Mouse (Mus musculus) intestine, postnatal 0 days (tissue): ENCODE measurements around the gene Cnp. TPM values are rescaled to one million over a fixed set of nuclear protein-coding genes. Genes with fewer than 3 reads are reported as not detected.

Source experiments
- ATAC-seq: fragments of 200-750 bp; cut with Nextera tagmentation; 2 replicates; pipeline ENCODE4 v1.8.0; 2017; ENCODE audit warnings: mild to moderate bottlenecking, moderate TSS enrichment, moderate library complexity
- H3K27ac ChIP-seq: fragments of 300-500 bp; sonication (generic); 2 replicates; pipeline ENCODE4 v1.5.1; 2014; ENCODE audit warnings: mild to moderate bottlenecking, low read depth, low read length, moderate library complexity
- H3K27me3 ChIP-seq: fragments of 300-500 bp; sonication (generic); replicated peaks from 2 replicates; pipeline ENCODE4 v1.6.1; 2014; ENCODE audit warnings: low read length, mixed read lengths; ENCODE audit not compliant: control insufficient read depth, insufficient read depth
- H3K36me3 ChIP-seq: fragments of 300-500 bp; sonication (generic); 2 replicates; pipeline ENCODE4 v1.6.1; 2014; ENCODE audit warnings: mild to moderate bottlenecking, moderate library complexity; ENCODE audit not compliant: control insufficient read depth, insufficient read depth
- H3K4me1 ChIP-seq: fragments of 300-500 bp; sonication (generic); replicated peaks from 2 replicates; pipeline ENCODE4 v1.6.1; 2014; ENCODE audit warnings: antibody characterized with exemption, low read length, mixed read lengths; ENCODE audit not compliant: control insufficient read depth, insufficient read depth
- H3K4me2 ChIP-seq: fragments of 300-500 bp; sonication (generic); replicated peaks from 2 replicates; pipeline ENCODE4 v1.6.1; 2014; ENCODE audit warnings: low read depth, mild to moderate bottlenecking, moderate library complexity
- H3K4me3 ChIP-seq: fragments of 300-500 bp; sonication (generic); 2 replicates; pipeline ENCODE4 v1.5.1; 2014; ENCODE audit warnings: low read depth, low read length
- H3K9ac ChIP-seq: fragments of 300-500 bp; sonication (generic); 2 replicates; pipeline ENCODE4 v1.6.1; 2014; ENCODE audit warnings: mild to moderate bottlenecking, low read depth, low read length
- H3K9me3 ChIP-seq: fragments of 300-500 bp; sonication (generic); 2 replicates; pipeline ENCODE4 v1.6.1; 2016; ENCODE audit warnings: mixed run types; ENCODE audit not compliant: control insufficient read depth
- CTCF ChIP-seq: sonication (generic); IDR thresholded peaks from 2 replicates; pipeline ENCODE4 v1.5.1; 2016; ENCODE audit warnings: low read depth, mild to moderate bottlenecking, control low read depth, antibody characterized with exemption, moderate library complexity
- WGBS: fragments of 180-500 bp; shearing (Covaris S2); extraction: QIAGEN DNeasy Blood & Tissue Kit; methylation state at CpG from one replicate; pipeline ENCODE4 v1.1.7; 2014; 5-methylcytosine and 5-hydroxymethylcytosine counted together
- polyA plus RNA-seq: library from polyadenylated mRNA; unstranded; fragments of >200 nt; fragmentation: Nextera tagmentation; extraction: Ambion mirVana; gene quantifications from 2 replicates; pipeline ENCODE4 v1.2.1, GENCODE M21; 2015

Gene Cnp
- polyA plus RNA-seq, 1 experiment from 2014 or later: 15.6 TPM

- no peak overlapping the region for H3K27ac ChIP-seq
- ATAC-seq: no peak
- no peak overlapping the region; the same call in 1 of the 2 replicates for H3K9ac ChIP-seq
- no peaks in the 10 kb centered on the region for H3K27me3 ChIP-seq
- 60% methylated on average over 4 of the region's 4 CpGs for WGBS
- H3K4me2 ChIP-seq: peak overlapping the region; percentile 90
- TF ChIP-seq CTCF: no peak
- no peak overlapping the region for H3K4me3 ChIP-seq
- no peaks in the 10 kb centered on the region for H3K36me3 ChIP-seq
- peaks cover 5% of the 10 kb centered on the region; the same call in 1 of the 2 replicates for H3K4me1 ChIP-seq
- H3K9me3 ChIP-seq: no peaks in the 10 kb centered on the region
These were observed 42.8 kb downstream of the Cnp start for GRCm38 (mm10) chr11:100617480-100617879.

- WGBS: 1% methylated on average over 34 of the region's 36 CpGs
- Histone ChIP-seq H3K4me3 (peak within 1 kb of the TSS; percentile 99), H3K27me3 (no peaks in the 10 kb centered on the region), H3K9ac (peak within 1 kb of the TSS; percentile 90), H3K4me2 (peak within 1 kb of the TSS; percentile 90), H3K36me3 (no peaks in the 10 kb centered on the region), H3K4me1 (peaks cover 7% of the 10 kb centered on the region; the same call in 1 of the 2 replicates), H3K27ac (peak within 1 kb of the TSS; percentile 94), H3K9me3 (no peaks in the 10 kb centered on the region)
- peak; percentile 59 for ATAC-seq
- no peak for TF ChIP-seq CTCF
These were observed 44.2 kb downstream of the Cnp start, which contains the start of gene Nkiras2 for GRCm38 (mm10) chr11:100618761-100619484. Gene Nkiras2 (plus strand): TSS chr11:100619244.

GRCm38 (mm10) chr11:100619485-100619975, 44.8 kb downstream of the Cnp start:
- Histone ChIP-seq H3K27ac (peak overlapping the region; percentile 94), H3K9me3 (no peaks in the 10 kb centered on the region), H3K4me2 (peak overlapping the region; percentile 90), H3K36me3 (peaks cover 3% of the 10 kb centered on the region; the same call in 1 of the 2 replicates), H3K9ac (peak overlapping the region; percentile 90), H3K4me3 (peak overlapping the region; percentile 99), H3K27me3 (no peaks in the 10 kb centered on the region), H3K4me1 (peaks cover 9% of the 10 kb centered on the region; the same call in 1 of the 2 replicates)
- WGBS: under 1% methylated on average over 40 of the region's 40 CpGs
- ATAC-seq: peak; percentile 91
- TF ChIP-seq CTCF: peak; percentile 55

GRCm38 (mm10) chr11:100619982-100620381, 45.3 kb downstream of the Cnp start, which contains the start of gene Dnajc7:
Gene Dnajc7 (minus strand): TSS chr11:100620168.
- Histone ChIP-seq H3K9me3 (no peaks in the 10 kb centered on the region), H3K9ac (peak within 1 kb of the TSS; percentile 90), H3K4me3 (peak within 1 kb of the TSS; percentile 99), H3K27ac (peak within 1 kb of the TSS; percentile 94), H3K4me2 (peak within 1 kb of the TSS; percentile 90), H3K36me3 (peaks cover 3% of the 10 kb centered on the region; the same call in 1 of the 2 replicates), H3K27me3 (no peaks in the 10 kb centered on the region), H3K4me1 (peaks cover 9% of the 10 kb centered on the region; the same call in 1 of the 2 replicates)
- no peak; the same call in 1 of the 2 replicates for ATAC-seq
- WGBS: 3% methylated on average over 11 of the region's 11 CpGs
- TF ChIP-seq CTCF: no peak

GRCm38 (mm10) chr11:100622714-100623113, 48.0 kb downstream of the Cnp start:
- no peaks in the 10 kb centered on the region for H3K9me3 ChIP-seq
- peak overlapping the region; percentile 81 for H3K9ac ChIP-seq
- H3K4me1 ChIP-seq: peaks cover 13% of the 10 kb centered on the region; the same call in 1 of the 2 replicates
- peak; percentile 97 for TF ChIP-seq CTCF
- ATAC-seq: peak; percentile 62
- peak overlapping the region; percentile 81 for H3K4me3 ChIP-seq
- H3K4me2 ChIP-seq: peak overlapping the region; percentile 58
- peaks cover 16% of the 10 kb centered on the region for H3K36me3 ChIP-seq
- H3K27ac ChIP-seq: peak overlapping the region; percentile 89
- whole genome bisulfite sequencing: under 1% methylated on average over 24 of the region's 24 CpGs
- H3K27me3 ChIP-seq: no peaks in the 10 kb centered on the region

- Histone ChIP-seq H3K4me3 (peak overlapping the region; percentile 81), H3K9me3 (no peaks in the 10 kb centered on the region), H3K27me3 (no peaks in the 10 kb centered on the region), H3K27ac (peak overlapping the region; percentile 89), H3K9ac (peak overlapping the region; percentile 81), H3K4me2 (peak overlapping the region; percentile 58), H3K4me1 (peaks cover 13% of the 10 kb centered on the region; the same call in 1 of the 2 replicates), H3K36me3 (peaks cover 16% of the 10 kb centered on the region)
- TF ChIP-seq CTCF: no peak
- 23% methylated on average over 5 of the region's 5 CpGs for WGBS
- no peak for ATAC-seq
These were observed 49.2 kb downstream of the Cnp start for GRCm38 (mm10) chr11:100623867-100624266.
